Mouse (Mus musculus): ENCODE measurements around the gene Sbno2.

- no peak for TF ChIP-seq USF1 (IDR thresholded peaks at IDR 0.05; ENCODE audit: low read depth)
- TF ChIP-seq POLR2A (IDR thresholded peaks at IDR 0.05; ENCODE audit: insufficient read length, low read depth), result no peak
- no peak for TF ChIP-seq MYOG (IDR thresholded peaks at IDR 0.05; ENCODE audit: control insufficient read depth in 1 of 3, insufficient read depth in 1 of 3, insufficient read length in 2 of 3, low read depth in 2 of 3)
- no peak for TF ChIP-seq MAX (IDR thresholded peaks at IDR 0.05; ENCODE audit: low read depth)
- no peak for TF ChIP-seq TCF3 (IDR thresholded peaks at IDR 0.05; ENCODE audit: insufficient read length, low read depth)
- TF ChIP-seq TCF12 (IDR thresholded peaks at IDR 0.05; ENCODE audit: insufficient read depth, poor library complexity, severe bottlenecking), result no peak
- TF ChIP-seq REST (IDR thresholded peaks at IDR 0.05; ENCODE audit: insufficient read depth, insufficient read length), result no peak
- TF ChIP-seq POLR2AphosphoS2 (IDR thresholded peaks at IDR 0.05; ENCODE audit: insufficient read length, low read depth), result no peak
- no peak for TF ChIP-seq E2F4 (IDR thresholded peaks at IDR 0.05; ENCODE audit: insufficient read depth)
- TF ChIP-seq SRF (IDR thresholded peaks at IDR 0.05; ENCODE audit: control insufficient read depth, insufficient read length, low read depth), result no peak
- no peak for TF ChIP-seq MYOD1 (IDR thresholded peaks at IDR 0.05; ENCODE audit: control insufficient read depth in 1 of 3, insufficient read length in 2 of 3, low read depth in 2 of 3)
- no peak for TF ChIP-seq CEBPB (IDR thresholded peaks at IDR 0.05; ENCODE audit: insufficient read depth, poor library complexity, severe bottlenecking)
Observed at GRCm38 (mm10) chr10:80123932-80124562, 18.7 kb upstream of the Sbno2 start.
